Mouse (Mus musculus) MN1 (cell line): ENCODE results near the gene Vash2.
"Not testable (repeated sequence)": the region's sequence is repeated elsewhere in the genome, so short reads cannot be mapped to it uniquely, and the experiment has no call there.

Source experiments
- DNase-seq: peaks from one replicate; pipeline ENCODE4 v3.0.0-alpha.2; 2016; ENCODE audit warnings: low spot score

Vash2 gene

GRCm38 (mm10) chr1:190927311-190927710 is 51.8 kb downstream of the Vash2 start:
- DNase-seq: no peak

DNA sequence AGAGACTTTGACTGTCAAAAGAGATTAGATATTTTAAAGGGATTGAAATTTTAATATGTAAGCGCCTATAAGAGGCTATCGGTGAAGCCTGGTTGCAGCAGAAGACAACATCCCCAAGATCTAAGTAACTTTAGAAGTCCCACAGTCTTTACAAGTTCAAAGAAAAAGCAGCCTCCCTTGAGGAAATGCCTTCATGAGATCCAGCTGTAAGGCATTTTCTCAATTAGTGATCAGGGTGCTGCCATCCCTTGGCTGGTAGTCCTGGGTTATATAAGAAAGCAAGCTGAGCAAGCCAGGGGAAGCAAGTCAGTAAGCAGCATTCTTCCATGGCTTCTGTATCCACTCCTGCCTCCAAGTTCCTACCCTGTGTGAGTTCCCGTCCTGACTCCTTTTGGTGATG is 54.3 kb downstream of the Vash2 start, which contains the start of gene Angel2:
TSS of gene Angel2 (plus strand) at position 301 of the 400 bp plus-strand sequence.
- not testable (repeated sequence) for DNase-seq

- DNase-seq: no peak
These were observed 59.2 kb downstream of the Vash2 start for GRCm38 (mm10) chr1:190919725-190920469.

DNA sequence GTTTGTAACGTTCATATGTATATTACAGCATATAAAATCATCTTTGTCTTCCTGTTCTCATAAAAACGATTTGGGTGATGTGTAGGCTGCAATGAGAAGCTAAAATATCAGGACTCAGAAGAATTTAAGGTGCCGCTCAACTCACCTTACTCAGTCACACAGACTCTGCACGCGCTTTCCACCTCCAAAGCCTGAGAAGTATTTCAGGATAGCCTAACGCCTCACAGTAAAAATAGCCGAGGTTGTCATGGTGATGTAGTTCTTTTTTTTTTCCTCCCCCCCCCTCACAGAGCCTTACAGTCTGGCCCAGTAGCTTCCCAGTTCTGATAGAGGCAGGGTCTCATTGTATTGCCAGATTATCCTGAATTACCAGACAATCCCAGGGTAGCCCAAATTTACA is 60.2 kb downstream of the Vash2 start:
- no peak for DNase-seq

DNA sequence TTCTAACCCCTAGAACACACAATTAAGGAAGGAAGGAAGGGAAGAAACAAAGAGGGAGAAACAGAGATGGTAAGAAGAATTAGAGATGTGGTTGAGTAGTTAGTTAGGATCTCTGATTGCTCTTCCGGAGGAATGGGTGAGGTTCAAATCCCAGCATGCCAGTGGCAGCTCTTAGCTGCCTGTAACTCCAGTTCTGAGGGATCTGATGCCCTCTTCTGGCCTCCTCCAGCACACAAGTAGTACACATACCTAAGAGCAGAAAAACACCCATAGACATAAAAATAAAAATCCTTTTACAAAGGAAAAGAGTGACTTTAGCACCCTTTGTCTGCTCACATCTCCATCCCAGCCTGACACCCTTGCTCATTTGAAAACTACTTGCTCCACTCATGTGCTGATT is 66.5 kb downstream of the Vash2 start:
- DNase-seq: peak; percentile 16

GRCm38 (mm10) chr1:190911415-190912123 is 67.5 kb downstream of the Vash2 start, which contains the start of gene Rps6kc1:
Gene Rps6kc1, minus strand, starts transcription at chr1:190911770.
- DNase-seq: peak; percentile 94

GRCm38 (mm10) chr1:190910836-190911235 is 68.3 kb downstream of the Vash2 start:
- no peak for DNase-seq

DNA sequence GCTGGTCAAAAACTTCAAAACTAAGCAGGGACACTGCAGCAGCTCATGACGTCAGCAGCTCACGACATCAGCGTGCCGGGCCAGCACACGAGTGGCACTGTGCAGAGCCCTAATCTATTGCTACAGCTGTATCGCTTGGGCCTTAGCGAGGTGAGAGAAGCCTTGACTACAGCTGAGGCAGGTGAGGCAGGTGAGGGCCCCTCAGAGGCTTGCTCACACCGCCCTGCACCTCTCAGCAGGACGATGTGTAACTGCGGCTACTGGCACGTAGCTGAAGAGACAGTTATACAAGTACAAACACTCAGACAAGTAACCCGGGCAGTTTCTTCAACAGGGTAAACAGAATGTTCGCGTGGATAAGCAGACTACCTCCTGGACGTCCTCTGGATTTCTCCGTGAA is 74.4 kb downstream of the Vash2 start:
- DNase-seq: no peak

DNA sequence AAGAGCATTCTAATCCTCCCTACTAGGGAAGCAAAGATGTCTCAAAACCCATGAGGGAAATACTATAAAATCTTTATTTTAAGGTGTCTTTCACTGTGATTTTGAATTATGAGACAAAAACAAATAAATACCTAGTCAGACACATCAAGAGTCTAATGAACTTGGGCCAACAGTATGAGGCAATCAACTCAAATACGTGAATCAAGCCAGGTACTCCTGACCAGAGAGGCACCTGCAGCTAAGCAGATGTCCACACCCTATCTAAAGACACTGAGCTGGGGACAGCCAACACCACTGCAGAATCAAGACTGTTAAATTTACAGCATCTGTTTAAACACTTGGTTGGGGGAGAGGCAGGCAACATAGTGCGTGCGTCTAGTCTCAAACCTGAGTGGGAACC is 75.0 kb downstream of the Vash2 start:
- DNase-seq: no peak

DNA sequence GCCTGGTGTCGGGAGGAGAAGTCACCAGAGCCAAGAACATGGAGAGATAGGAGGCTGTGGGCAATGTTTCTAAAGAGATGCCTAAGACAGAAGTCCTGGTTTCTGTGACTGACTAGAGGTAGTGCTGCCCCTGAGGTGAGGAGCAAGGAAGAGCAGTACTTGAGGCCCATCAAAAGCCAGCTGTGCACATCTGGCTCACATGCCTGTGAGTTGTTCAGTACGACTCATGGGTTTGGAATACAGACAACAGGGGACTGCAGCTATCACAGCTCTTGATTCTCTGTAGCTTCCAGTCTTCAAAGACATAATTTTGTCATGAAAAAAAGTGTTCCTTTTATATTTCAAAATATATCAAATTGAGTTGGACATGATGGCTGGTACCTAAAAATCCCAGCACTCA is 78.0 kb downstream of the Vash2 start:
- DNase-seq: no peak

DNA sequence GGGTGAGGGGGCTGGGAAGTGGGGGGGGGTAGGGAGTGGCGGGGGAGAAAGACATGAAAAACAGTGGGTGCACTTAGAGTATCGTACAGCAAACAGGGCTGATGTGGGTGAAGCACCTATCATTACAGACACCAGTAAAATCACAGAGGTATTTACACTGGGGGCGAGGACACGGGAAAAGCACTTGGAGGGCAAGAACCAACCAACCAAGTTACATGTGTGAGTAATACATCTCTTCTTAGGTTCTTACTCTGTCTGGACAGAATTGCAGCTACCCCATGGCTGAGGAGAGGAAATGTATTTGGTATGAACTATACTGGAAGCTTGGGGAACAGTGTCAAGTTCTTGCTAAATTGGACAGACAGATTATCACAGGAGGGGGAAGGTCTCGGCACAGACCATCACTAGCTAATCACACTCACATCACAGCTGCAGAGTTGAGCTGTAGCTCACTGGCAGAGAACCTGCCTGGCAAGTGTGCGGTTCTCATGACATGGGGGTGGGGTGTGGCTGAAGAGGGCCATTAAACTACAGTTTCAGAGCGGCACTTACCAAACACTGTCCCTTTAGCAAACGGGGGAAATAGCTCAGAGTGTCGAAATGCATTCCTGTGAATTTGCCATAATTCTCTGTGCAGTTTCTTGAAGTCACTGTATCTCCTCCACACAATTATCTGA is 80.1 kb downstream of the Vash2 start:
- DNase-seq: no peak

DNA sequence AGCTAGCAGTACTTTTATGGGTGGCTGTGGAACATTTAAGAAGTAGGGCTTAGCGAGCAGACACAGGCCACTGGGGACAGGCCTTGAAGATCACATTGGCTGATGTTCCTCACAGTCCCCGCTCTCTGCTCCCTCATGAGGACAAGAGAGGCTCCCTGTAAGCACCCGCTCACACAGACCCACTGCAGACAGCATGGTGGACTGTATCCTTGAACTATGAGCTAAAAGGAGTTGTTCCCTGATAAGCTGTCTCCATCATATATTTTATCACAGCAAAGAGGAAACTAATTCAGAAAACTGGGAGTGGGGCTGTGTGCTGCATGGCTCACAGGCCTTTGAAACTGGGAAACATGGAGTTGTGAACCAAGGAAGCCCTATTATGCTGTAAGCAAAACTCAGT is 80.9 kb downstream of the Vash2 start:
- no peak for DNase-seq
